Mouse (Mus musculus): ENCODE data around the gene Gab2. TPM values are rescaled to one million over a fixed set of nuclear protein-coding genes. Genes with fewer than 3 reads are reported as not detected.
A peak's percentile ranks its signal among the peaks of the same experiment; 100 is the strongest.

The Gab2 gene
- polyA plus RNA-seq, 1 experiment from 2014 or later, result 10.1 TPM

GRCm38 (mm10) chr7:97345229-97345871, 264.0 kb downstream of the Gab2 start:
- Histone ChIP-seq H3K36me3 (ENCODE audit: control insufficient read depth, insufficient read depth, low read length) (no peaks in the 10 kb centered on the region), H3K27ac (ENCODE audit: low read depth, low read length) (peak overlapping the region; percentile 75), H3K27me3 (replicated peaks; ENCODE audit: control insufficient read depth, insufficient read depth, low read length) (no peaks in the 10 kb centered on the region), H3K4me1 (ENCODE audit: control insufficient read depth, insufficient read depth, low read length) (no peaks in the 10 kb centered on the region), H3K4me3 (ENCODE audit: low read depth, low read length) (no peak overlapping the region), H3K9me3 (replicated peaks; ENCODE audit: control insufficient read depth, low read length) (no peaks in the 10 kb centered on the region), H3K9ac (ENCODE audit: low read length) (no peak overlapping the region), H3K4me2 (ENCODE audit: low read length) (0 out of 2 replicates have a peak overlapping the region, but pooled peaks have one; percentile 6)
- WGBS, result 53% methylated on average over 10 of the region's 10 CpGs
- DNase-seq (ENCODE audit: low spot score), result peak; percentile 91
- peak; percentile 93 for ATAC-seq

DNA sequence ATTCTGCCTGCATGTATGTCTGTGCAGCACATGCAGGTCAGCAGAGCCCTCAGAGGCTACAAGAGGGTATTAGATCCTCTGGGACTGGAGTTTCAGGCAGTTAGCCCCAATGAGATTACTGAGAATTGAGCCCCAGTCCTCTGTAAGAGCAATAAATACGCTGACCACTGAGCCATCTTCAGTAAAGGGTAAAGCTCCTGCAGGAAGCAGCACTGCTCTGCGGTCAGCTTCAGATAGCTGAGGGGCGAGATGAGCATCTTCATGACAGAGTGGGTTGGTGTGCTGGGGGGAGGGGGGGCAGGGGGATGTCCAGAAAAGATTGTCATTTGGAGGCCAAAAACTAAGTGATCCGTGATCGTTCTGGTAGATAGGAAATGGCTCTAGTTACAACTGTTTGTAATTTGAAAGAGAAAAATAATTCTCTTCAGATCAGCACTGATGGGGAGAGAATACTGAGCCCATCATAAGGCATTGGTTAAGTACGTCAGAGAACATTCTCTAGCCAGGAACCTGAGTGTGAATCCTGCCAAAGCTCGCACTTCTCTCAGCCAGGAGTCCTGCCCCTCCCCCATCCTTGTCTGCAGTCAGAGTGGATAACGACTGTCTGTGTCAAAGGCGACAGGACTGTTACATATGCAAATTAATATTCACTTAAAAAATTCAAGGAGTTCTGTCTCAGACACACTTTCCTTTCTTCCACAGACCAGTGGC, 264.9 kb downstream of the Gab2 start:
- H3K4me3 ChIP-seq (ENCODE audit: low read depth, low read length), result no peak overlapping the region
- H3K27ac ChIP-seq (ENCODE audit: low read depth, low read length), result peak overlapping the region; percentile 75
- ATAC-seq (no peak), DNase-seq (ENCODE audit: low spot score) (no peak)
- 66% methylated on average over 9 of the region's 9 CpGs for WGBS
- H3K4me1 ChIP-seq (ENCODE audit: control insufficient read depth, insufficient read depth, low read length), result no peaks in the 10 kb centered on the region
- H3K9me3 ChIP-seq (replicated peaks; ENCODE audit: control insufficient read depth, low read length), result no peaks in the 10 kb centered on the region
- H3K9ac ChIP-seq (ENCODE audit: low read length), result no peak overlapping the region
- H3K36me3 ChIP-seq (ENCODE audit: control insufficient read depth, insufficient read depth, low read length), result no peaks in the 10 kb centered on the region
- no peak overlapping the region for H3K4me2 ChIP-seq (ENCODE audit: low read length)
- H3K27me3 ChIP-seq (replicated peaks; ENCODE audit: control insufficient read depth, insufficient read depth, low read length), result no peaks in the 10 kb centered on the region

GRCm38 (mm10) chr7:97346822-97347166, 265.4 kb downstream of the Gab2 start:
- 69% methylated on average over 3 of the region's 4 CpGs for WGBS
- H3K9me3 ChIP-seq (replicated peaks; ENCODE audit: control insufficient read depth, low read length), result no peaks in the 10 kb centered on the region
- no peaks in the 10 kb centered on the region for H3K27me3 ChIP-seq (replicated peaks; ENCODE audit: control insufficient read depth, insufficient read depth, low read length)
- H3K27ac ChIP-seq (ENCODE audit: low read depth, low read length), result no peak overlapping the region
- no peak overlapping the region for H3K9ac ChIP-seq (ENCODE audit: low read length)
- no peak overlapping the region for H3K4me2 ChIP-seq (ENCODE audit: low read length)
- H3K36me3 ChIP-seq (ENCODE audit: control insufficient read depth, insufficient read depth, low read length), result no peaks in the 10 kb centered on the region
- no peak for DNase-seq (ENCODE audit: low spot score)
- no peak overlapping the region for H3K4me3 ChIP-seq (ENCODE audit: low read depth, low read length)
- no peak for ATAC-seq
- H3K4me1 ChIP-seq (ENCODE audit: control insufficient read depth, insufficient read depth, low read length), result no peaks in the 10 kb centered on the region

DNA sequence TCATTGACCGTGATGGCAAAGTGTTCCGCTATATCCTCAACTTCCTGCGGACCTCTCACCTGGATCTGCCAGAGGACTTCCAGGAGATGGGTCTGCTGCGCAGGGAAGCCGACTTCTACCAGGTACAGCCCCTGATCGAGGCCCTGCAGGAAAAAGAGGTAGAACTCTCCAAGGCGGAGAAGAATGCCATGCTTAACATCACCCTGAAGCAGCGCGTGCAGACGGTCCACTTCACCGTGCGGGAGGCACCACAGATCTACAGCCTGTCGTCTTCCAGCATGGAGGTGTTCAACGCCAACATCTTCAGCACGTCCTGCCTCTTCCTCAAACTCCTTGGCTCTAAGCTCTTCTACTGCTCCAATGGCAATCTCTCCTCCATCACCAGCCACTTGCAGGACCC, 266.1 kb downstream of the Gab2 start:
- DNase-seq (ENCODE audit: low spot score) (no peak), ATAC-seq (no peak)
- WGBS, result 96% methylated on average over 15 of the region's 15 CpGs
- no peaks in the 10 kb centered on the region for H3K36me3 ChIP-seq (ENCODE audit: control insufficient read depth, insufficient read depth, low read length)
- no peak overlapping the region for H3K27ac ChIP-seq (ENCODE audit: low read depth, low read length)
- H3K4me3 ChIP-seq (ENCODE audit: low read depth, low read length), result no peak overlapping the region
- H3K27me3 ChIP-seq (replicated peaks; ENCODE audit: control insufficient read depth, insufficient read depth, low read length), result no peaks in the 10 kb centered on the region
- H3K9ac ChIP-seq (ENCODE audit: low read length), result no peak overlapping the region
- H3K4me1 ChIP-seq (ENCODE audit: control insufficient read depth, insufficient read depth, low read length), result no peaks in the 10 kb centered on the region
- no peaks in the 10 kb centered on the region for H3K9me3 ChIP-seq (replicated peaks; ENCODE audit: control insufficient read depth, low read length)
- H3K4me2 ChIP-seq (ENCODE audit: low read length), result no peak overlapping the region

GRCm38 (mm10) chr7:97348318-97348717, 266.9 kb downstream of the Gab2 start:
- no peak overlapping the region for H3K9ac ChIP-seq (ENCODE audit: low read length)
- no peaks in the 10 kb centered on the region for H3K4me1 ChIP-seq (ENCODE audit: control insufficient read depth, insufficient read depth, low read length)
- H3K4me2 ChIP-seq (ENCODE audit: low read length), result no peak overlapping the region
- H3K36me3 ChIP-seq (ENCODE audit: control insufficient read depth, insufficient read depth, low read length), result no peaks in the 10 kb centered on the region
- no peaks in the 10 kb centered on the region for H3K9me3 ChIP-seq (replicated peaks; ENCODE audit: control insufficient read depth, low read length)
- WGBS, result 89% methylated on average over 3 of the region's 3 CpGs
- DNase-seq (ENCODE audit: low spot score), result no peak
- no peak overlapping the region for H3K4me3 ChIP-seq (ENCODE audit: low read depth, low read length)
- ATAC-seq, result no peak
- no peak overlapping the region for H3K27ac ChIP-seq (ENCODE audit: low read depth, low read length)
- no peaks in the 10 kb centered on the region for H3K27me3 ChIP-seq (replicated peaks; ENCODE audit: control insufficient read depth, insufficient read depth, low read length)

DNA sequence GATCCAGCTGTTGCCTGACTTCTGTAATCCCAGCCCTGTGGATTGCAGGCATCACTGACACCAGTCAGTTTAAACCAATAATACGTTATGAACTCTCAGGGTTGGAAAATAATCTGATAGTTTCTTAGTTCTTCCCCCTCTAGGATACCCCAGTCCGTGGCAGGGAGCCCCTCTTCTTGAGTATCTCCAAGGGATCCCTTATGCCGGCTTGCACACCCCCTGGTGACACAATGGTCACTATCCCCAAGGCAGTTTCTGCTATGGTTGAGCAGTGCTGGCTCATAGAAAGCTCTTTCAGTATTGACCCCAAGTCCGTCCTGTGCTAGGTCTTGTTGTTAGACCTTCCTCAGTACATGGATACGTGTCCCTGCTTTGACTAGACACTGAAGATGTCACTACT, 267.4 kb downstream of the Gab2 start:
- Histone ChIP-seq H3K27me3 (replicated peaks; ENCODE audit: control insufficient read depth, insufficient read depth, low read length) (no peaks in the 10 kb centered on the region), H3K9me3 (replicated peaks; ENCODE audit: control insufficient read depth, low read length) (no peaks in the 10 kb centered on the region), H3K4me2 (ENCODE audit: low read length) (no peak overlapping the region), H3K9ac (ENCODE audit: low read length) (no peak overlapping the region), H3K4me3 (ENCODE audit: low read depth, low read length) (no peak overlapping the region), H3K27ac (ENCODE audit: low read depth, low read length) (no peak overlapping the region), H3K36me3 (ENCODE audit: control insufficient read depth, insufficient read depth, low read length) (no peaks in the 10 kb centered on the region), H3K4me1 (ENCODE audit: control insufficient read depth, insufficient read depth, low read length) (no peaks in the 10 kb centered on the region)
- 87% methylated on average over 5 of the region's 5 CpGs for WGBS
- ATAC-seq (no peak), DNase-seq (ENCODE audit: low spot score) (no peak)

DNA sequence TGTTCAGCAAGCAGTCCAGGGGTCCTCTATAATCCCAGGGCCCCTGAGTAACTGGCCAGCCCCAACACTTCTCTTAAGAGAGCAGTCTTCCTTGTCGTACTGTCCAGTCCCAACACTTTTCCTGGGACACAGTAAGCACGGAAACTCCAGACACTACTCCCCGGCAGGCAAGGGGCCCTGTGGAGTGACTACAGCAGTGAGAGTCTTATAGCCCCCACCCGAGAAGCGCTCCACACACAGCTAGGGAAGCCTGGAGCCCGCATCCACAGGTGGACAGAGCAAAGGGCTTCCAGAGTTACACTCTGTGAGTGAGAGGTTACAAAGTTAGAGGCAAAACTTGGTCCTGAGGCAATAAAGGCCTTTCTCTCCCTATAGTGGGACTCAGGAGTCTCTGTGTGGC, 268.1 kb downstream of the Gab2 start:
- H3K9ac ChIP-seq (ENCODE audit: low read length), result no peak overlapping the region
- ATAC-seq (no peak), DNase-seq (ENCODE audit: low spot score) (no peak)
- H3K4me3 ChIP-seq (ENCODE audit: low read depth, low read length), result no peak overlapping the region
- 85% methylated on average over 6 of the region's 6 CpGs for WGBS
- H3K4me1 ChIP-seq (ENCODE audit: control insufficient read depth, insufficient read depth, low read length), result no peaks in the 10 kb centered on the region
- H3K27me3 ChIP-seq (replicated peaks; ENCODE audit: control insufficient read depth, insufficient read depth, low read length), result no peaks in the 10 kb centered on the region
- H3K9me3 ChIP-seq (replicated peaks; ENCODE audit: control insufficient read depth, low read length), result no peaks in the 10 kb centered on the region
- no peak overlapping the region for H3K4me2 ChIP-seq (ENCODE audit: low read length)
- H3K36me3 ChIP-seq (ENCODE audit: control insufficient read depth, insufficient read depth, low read length), result no peaks in the 10 kb centered on the region
- no peak overlapping the region for H3K27ac ChIP-seq (ENCODE audit: low read depth, low read length)

GRCm38 (mm10) chr7:97350891-97351290, 269.5 kb downstream of the Gab2 start:
- Histone ChIP-seq H3K27ac (ENCODE audit: low read depth, low read length) (no peak overlapping the region), H3K9ac (ENCODE audit: low read length) (no peak overlapping the region), H3K4me1 (ENCODE audit: control insufficient read depth, insufficient read depth, low read length) (no peaks in the 10 kb centered on the region), H3K4me2 (ENCODE audit: low read length) (no peak overlapping the region), H3K4me3 (ENCODE audit: low read depth, low read length) (no peak overlapping the region), H3K9me3 (replicated peaks; ENCODE audit: control insufficient read depth, low read length) (no peaks in the 10 kb centered on the region), H3K36me3 (ENCODE audit: control insufficient read depth, insufficient read depth, low read length) (no peaks in the 10 kb centered on the region), H3K27me3 (replicated peaks; ENCODE audit: control insufficient read depth, insufficient read depth, low read length) (no peaks in the 10 kb centered on the region)
- DNase-seq (ENCODE audit: low spot score) (no peak), ATAC-seq (no peak)
- WGBS, result 88% methylated on average over 5 of the region's 5 CpGs

DNA sequence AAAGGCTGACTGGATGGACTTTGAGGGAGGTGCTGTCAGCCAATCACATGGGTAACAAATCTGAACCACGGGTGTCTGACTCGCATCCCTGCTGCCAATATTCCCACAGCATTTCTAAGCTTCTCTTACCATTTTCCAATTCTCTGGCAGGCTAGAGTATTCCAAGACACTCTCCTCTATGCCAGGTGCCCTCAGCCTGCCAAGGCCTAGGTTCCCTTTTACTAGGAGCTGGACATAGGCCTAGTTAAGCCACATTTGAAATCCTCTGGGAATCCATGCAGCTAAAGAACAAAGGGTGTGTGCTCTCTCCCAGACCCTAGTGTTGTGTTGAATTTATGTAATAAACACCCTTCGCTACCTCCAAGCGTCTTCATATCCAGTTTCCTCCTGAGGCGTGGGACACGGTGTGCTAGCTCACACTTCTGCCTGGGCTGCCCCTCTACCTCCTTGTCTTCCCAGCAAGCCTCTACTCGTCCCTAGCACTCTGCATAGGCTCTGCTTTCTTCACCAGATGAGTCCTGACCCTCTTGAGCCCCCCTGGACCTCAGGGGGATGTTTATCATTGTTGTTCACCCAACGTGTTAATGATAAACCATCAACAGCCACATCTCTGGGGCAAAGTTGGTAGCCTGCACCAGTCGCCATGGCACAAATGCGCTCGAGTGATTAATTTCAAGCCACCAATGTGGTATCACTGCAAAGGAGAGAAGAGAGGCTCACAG, 270.6 kb downstream of the Gab2 start:
- no peaks in the 10 kb centered on the region for H3K36me3 ChIP-seq (ENCODE audit: control insufficient read depth, insufficient read depth, low read length)
- H3K27ac ChIP-seq (ENCODE audit: low read depth, low read length), result no peak overlapping the region
- no peak for ATAC-seq
- no peaks in the 10 kb centered on the region for H3K27me3 ChIP-seq (replicated peaks; ENCODE audit: control insufficient read depth, insufficient read depth, low read length)
- no peaks in the 10 kb centered on the region for H3K4me1 ChIP-seq (ENCODE audit: control insufficient read depth, insufficient read depth, low read length)
- no peak overlapping the region for H3K4me3 ChIP-seq (ENCODE audit: low read depth, low read length)
- no peak overlapping the region for H3K4me2 ChIP-seq (ENCODE audit: low read length)
- no peak for DNase-seq (ENCODE audit: low spot score)
- H3K9ac ChIP-seq (ENCODE audit: low read length), result no peak overlapping the region
- no peaks in the 10 kb centered on the region for H3K9me3 ChIP-seq (replicated peaks; ENCODE audit: control insufficient read depth, low read length)
- WGBS, result 90% methylated on average over 11 of the region's 11 CpGs

Measured in forebrain, embryonic 14.5 days (tissue).